Mouse (Mus musculus): ENCODE results near the gene Gsdma. TPM values are rescaled to one million over a fixed set of nuclear protein-coding genes. Genes with fewer than 3 reads are reported as not detected.

Gene Gsdma
- polyA plus RNA-seq, 1 experiment from 2014 or later: not detected

DNA sequence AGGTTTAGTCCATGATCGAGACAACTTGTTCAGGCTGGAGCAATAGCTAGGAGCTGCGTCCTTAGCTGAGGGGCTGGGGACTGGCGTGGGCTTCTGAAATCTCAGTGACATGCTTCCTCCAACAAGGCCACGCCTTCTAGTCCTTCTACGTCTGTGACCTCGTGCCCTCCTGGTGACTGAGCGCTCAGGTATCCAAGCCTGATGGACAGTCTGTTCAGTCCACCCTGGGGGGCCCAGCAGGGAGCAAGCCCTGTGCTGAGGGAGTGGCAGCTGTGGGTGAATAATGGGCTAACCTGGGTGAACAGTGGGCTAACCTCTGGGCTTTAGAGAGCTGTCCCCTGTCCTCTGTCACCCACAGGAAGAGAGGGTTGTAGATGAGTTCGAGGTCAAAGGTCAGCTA is 23.9 kb downstream of the Gsdma start:
- ATAC-seq (ENCODE audit: insufficient read depth): no peak
- WGBS: 77% methylated on average over 8 of the region's 8 CpGs

DNA sequence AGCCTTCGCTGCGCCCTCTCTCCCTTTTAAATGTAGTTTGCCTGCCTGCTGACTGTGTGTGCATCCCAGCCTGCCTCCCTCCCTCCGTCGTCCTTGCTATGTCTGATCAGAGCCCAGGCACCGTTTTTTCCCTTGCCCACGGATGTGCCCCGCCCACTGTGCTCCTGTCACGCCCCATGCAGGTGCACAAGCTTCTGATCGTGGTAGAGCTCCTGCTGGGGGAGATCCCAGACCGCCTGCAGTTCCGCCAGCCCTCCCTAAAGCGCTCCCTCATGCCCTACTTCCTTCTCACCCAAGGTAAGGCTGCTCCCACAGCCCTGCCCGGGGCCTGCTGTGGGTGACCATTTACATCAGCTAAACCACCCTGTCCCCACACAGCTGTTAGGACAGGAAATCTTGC is 29.1 kb downstream of the Gsdma start:
- Histone ChIP-seq H3K27me3 (ENCODE audit: insufficient read depth, low read length) (no peaks in the 10 kb centered on the region), H3K36me3 (ENCODE audit: insufficient read depth) (peaks cover 82% of the 10 kb centered on the region), H3K4me2 (no peak overlapping the region), H3K4me3 (ENCODE audit: low read depth, low read length) (no peak overlapping the region), H3K9me3 (ENCODE audit: low read depth, low read length) (no peaks in the 10 kb centered on the region), H3K4me1 (ENCODE audit: insufficient read depth) (no peaks in the 10 kb centered on the region), H3K27ac (ENCODE audit: low read depth) (no peak overlapping the region), H3K9ac (no peak overlapping the region)
- ATAC-seq (ENCODE audit: insufficient read depth): no peak
- no peak for DNase-seq
- TF ChIP-seq CTCF (IDR thresholded peaks at IDR 0.05; ENCODE audit: low read depth): no peak
- 72% methylated on average over 13 of the region's 13 CpGs for WGBS

More for the DNA sequence above, 23.9 kb downstream of the Gsdma start:
- Histone ChIP-seq H3K9ac (no peak overlapping the region), H3K4me1 (ENCODE audit: insufficient read depth) (0 out of 2 replicates have a peak, but pooled peaks cover 3% of the 10 kb centered on the region), H3K36me3 (ENCODE audit: insufficient read depth) (peaks cover 76% of the 10 kb centered on the region), H3K4me2 (no peak overlapping the region), H3K9me3 (ENCODE audit: low read depth, low read length) (no peaks in the 10 kb centered on the region), H3K27ac (ENCODE audit: low read depth) (no peak overlapping the region), H3K27me3 (ENCODE audit: insufficient read depth, low read length) (no peaks in the 10 kb centered on the region), H3K4me3 (ENCODE audit: low read depth, low read length) (no peak overlapping the region)
- no peak for DNase-seq
- no peak for TF ChIP-seq CTCF (IDR thresholded peaks at IDR 0.05; ENCODE audit: low read depth)

DNA sequence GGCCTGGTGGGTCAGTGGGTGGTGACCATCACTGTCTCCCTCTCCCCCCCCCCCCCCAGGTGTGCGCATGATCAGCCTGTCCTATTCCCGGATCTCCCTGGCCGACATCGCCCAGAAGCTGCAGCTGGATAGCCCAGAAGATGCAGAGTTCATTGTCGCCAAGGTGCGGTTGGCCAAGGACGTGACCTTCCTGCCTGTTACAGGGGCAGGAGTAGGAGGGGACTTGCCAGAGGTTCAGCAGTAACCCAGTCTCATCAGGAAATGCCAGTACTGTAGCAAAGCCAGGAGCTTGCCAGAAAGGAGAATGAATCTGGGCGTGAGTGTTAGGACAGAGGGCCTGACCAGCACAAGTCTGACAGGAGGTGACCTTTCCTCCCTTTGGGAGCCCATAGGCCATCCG is 29.6 kb downstream of the Gsdma start:
- DNase-seq: no peak
- no peak for ATAC-seq (ENCODE audit: insufficient read depth)
- Histone ChIP-seq H3K27ac (ENCODE audit: low read depth) (no peak overlapping the region), H3K9ac (no peak overlapping the region), H3K4me1 (ENCODE audit: insufficient read depth) (no peaks in the 10 kb centered on the region), H3K4me3 (ENCODE audit: low read depth, low read length) (no peak overlapping the region), H3K27me3 (ENCODE audit: insufficient read depth, low read length) (no peaks in the 10 kb centered on the region), H3K9me3 (ENCODE audit: low read depth, low read length) (no peaks in the 10 kb centered on the region), H3K4me2 (no peak overlapping the region), H3K36me3 (ENCODE audit: insufficient read depth) (peaks cover 79% of the 10 kb centered on the region)
- 88% methylated on average over 9 of the region's 9 CpGs for WGBS
- no peak for TF ChIP-seq CTCF (IDR thresholded peaks at IDR 0.05; ENCODE audit: low read depth)

DNA sequence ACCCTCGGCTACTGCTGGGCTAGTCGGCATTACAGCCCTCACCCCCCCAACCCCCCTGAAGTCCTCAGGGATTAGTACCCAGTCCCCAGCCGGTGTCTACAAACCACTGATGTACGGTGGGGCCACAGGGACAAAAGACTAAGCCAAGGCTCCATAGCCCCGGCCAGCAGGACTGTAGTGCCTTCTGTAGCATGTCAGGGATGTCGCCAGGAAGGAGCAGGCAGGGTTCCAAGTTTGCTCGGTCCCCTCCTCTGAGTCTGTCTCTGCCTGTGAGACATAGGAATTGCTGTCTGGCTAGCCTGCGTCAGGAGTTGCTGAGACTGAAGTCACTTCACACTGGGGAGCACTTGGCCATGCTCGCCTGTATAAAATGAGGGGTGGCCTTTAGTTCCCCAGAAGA is 30.1 kb downstream of the Gsdma start:
- WGBS: 76% methylated on average over 9 of the region's 9 CpGs
- Histone ChIP-seq H3K27ac (ENCODE audit: low read depth) (no peak overlapping the region), H3K36me3 (ENCODE audit: insufficient read depth) (peaks cover 75% of the 10 kb centered on the region)

DNA sequence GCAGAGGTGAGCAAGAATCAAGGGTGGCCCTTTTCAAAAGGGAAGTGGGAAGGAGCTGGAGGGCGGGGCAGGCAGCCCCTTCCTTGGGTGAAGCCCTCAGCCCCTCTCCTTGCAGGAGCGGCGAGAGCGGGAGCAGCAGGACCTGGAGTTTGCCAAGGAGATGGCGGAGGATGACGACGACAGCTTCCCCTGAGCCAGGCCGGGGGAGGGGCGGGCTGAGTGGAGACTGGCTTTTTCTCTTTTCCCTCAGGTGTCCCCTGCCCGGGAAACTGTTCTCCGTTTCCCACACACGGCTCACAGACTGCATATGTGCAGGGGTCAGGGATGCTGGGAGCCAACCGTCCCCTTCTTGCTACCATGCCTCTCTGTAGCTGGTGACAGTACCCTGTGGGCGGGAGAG is 31.3 kb downstream of the Gsdma start:
- Histone ChIP-seq H3K36me3 (ENCODE audit: insufficient read depth) (peaks cover 64% of the 10 kb centered on the region), H3K27ac (ENCODE audit: low read depth) (no peak overlapping the region), H3K4me3 (ENCODE audit: low read depth, low read length) (no peak overlapping the region), H3K27me3 (ENCODE audit: insufficient read depth, low read length) (no peaks in the 10 kb centered on the region), H3K4me2 (no peak overlapping the region), H3K4me1 (ENCODE audit: insufficient read depth) (no peaks in the 10 kb centered on the region), H3K9me3 (ENCODE audit: low read depth, low read length) (no peaks in the 10 kb centered on the region), H3K9ac (no peak overlapping the region)
- ATAC-seq (ENCODE audit: insufficient read depth): no peak
- no peak for TF ChIP-seq CTCF (IDR thresholded peaks at IDR 0.05; ENCODE audit: low read depth)
- no peak for DNase-seq
- 58% methylated on average over 14 of the region's 14 CpGs for WGBS

More for the DNA sequence above, 30.1 kb downstream of the Gsdma start:
- Histone ChIP-seq H3K4me2 (no peak overlapping the region), H3K9me3 (ENCODE audit: low read depth, low read length) (no peaks in the 10 kb centered on the region), H3K27me3 (ENCODE audit: insufficient read depth, low read length) (no peaks in the 10 kb centered on the region), H3K9ac (no peak overlapping the region), H3K4me3 (ENCODE audit: low read depth, low read length) (no peak overlapping the region), H3K4me1 (ENCODE audit: insufficient read depth) (no peaks in the 10 kb centered on the region)
- peak; percentile 24 for DNase-seq
- TF ChIP-seq CTCF (IDR thresholded peaks at IDR 0.05; ENCODE audit: low read depth): no peak
- ATAC-seq (ENCODE audit: insufficient read depth): no peak

DNA sequence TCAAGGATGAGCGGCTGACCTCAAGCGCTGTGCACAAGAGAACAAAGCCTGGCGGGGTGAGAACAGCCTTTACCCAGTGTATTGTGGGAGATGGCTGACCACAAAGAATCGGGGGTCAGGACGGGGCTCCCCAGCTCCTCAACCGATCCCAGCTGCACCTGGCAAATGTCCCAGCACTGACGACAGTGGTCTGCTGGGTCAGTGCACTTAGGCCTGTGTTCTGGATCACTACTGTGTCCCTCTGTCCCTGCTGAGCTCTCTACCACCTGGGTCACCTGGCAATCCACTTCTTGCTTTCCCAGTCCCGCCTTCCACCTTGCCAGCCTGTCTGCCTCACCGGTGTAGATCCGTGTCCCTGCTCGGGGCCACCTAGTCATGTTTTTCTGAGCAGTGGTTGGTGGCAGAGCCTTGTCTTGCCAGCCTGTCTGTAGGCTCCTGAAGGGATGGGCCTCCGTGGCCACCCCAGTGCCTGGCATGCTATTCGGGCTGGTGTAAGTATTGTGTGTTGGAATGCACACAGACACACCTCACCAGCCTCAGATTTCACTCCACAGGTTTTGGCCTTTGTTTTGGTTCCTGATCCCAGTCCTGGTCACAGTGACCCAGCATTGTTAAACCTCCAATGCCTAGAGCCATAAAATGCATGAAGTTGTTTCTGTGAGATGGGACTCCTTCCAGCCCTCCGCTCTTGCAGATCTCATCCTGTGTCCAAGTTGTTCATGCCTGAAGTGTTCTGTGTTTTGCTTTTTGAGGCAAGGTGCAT is 32.5 kb downstream of the Gsdma start:
- Histone ChIP-seq H3K4me1 (ENCODE audit: insufficient read depth) (no peaks in the 10 kb centered on the region), H3K4me3 (ENCODE audit: low read depth, low read length) (no peak overlapping the region), H3K4me2 (no peak overlapping the region), H3K27ac (ENCODE audit: low read depth) (no peak overlapping the region), H3K27me3 (ENCODE audit: insufficient read depth, low read length) (no peaks in the 10 kb centered on the region), H3K36me3 (ENCODE audit: insufficient read depth) (peaks cover 52% of the 10 kb centered on the region), H3K9me3 (ENCODE audit: low read depth, low read length) (no peaks in the 10 kb centered on the region), H3K9ac (no peak overlapping the region)
- WGBS: 79% methylated on average over 14 of the region's 14 CpGs
- TF ChIP-seq CTCF (IDR thresholded peaks at IDR 0.05; ENCODE audit: low read depth): no peak
- no peak for DNase-seq
- no peak for ATAC-seq (ENCODE audit: insufficient read depth)

DNA sequence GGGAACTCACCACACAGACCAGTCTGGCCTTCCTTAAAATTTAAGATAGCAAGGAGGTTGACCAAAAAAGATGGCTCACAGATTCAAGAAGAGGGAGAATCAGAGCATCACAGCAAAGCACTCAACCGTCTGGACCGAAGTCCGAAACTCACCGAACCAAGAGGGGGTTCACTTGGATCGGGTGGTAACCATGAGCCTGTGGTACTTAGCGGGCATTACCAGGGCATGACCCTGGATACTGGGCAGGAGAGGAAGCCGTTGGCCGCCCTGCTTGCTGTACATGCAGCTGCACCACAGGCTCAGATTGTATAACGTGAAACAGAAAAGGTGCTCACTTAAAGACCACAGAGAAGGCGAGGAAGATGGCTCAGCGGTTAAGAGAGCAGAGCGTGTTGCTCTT is 33.1 kb downstream of the Gsdma start:
- Histone ChIP-seq H3K4me3 (ENCODE audit: low read depth, low read length) (no peak overlapping the region), H3K9me3 (ENCODE audit: low read depth, low read length) (no peaks in the 10 kb centered on the region), H3K27ac (ENCODE audit: low read depth) (no peak overlapping the region), H3K36me3 (ENCODE audit: insufficient read depth) (peaks cover 46% of the 10 kb centered on the region), H3K9ac (no peak overlapping the region), H3K4me1 (ENCODE audit: insufficient read depth) (no peaks in the 10 kb centered on the region), H3K27me3 (ENCODE audit: insufficient read depth, low read length) (no peaks in the 10 kb centered on the region), H3K4me2 (no peak overlapping the region)
- ATAC-seq (ENCODE audit: insufficient read depth) (no peak), DNase-seq (no peak)
- TF ChIP-seq CTCF (IDR thresholded peaks at IDR 0.05; ENCODE audit: low read depth): no peak
- WGBS: 86% methylated on average over 12 of the region's 12 CpGs

All from lung, embryonic 14.5 days (tissue).